Comparison of ENCODE assay signal across 16 mouse cellular contexts in genomic region chr17:49872305-49872704, GRCm38 (mm10).
DNase-seq lines count a peak whose midpoint lies in the region; ATAC-seq and TF ChIP-seq lines count a peak whose summit lies in the region.
"Had no signal": no experiment of that assay in that cellular context is flagged by ENCODE, and none has a peak within 500 bp of the region (broad histone marks: within the 10 kb centered on the region; RNA-seq: fewer than 3 reads in every experiment).

No protein-coding gene starts in this region.

- no peak overlapping the region for H3K27ac ChIP-seq in left cerebral cortex, adult 2 months
- H3K27ac ChIP-seq: embryonic facial prominence, embryonic 13.5 days; hindbrain, embryonic 13.5 days; limb, embryonic 15.5 days; neural tube, embryonic 12.5 days had no signal

- TF ChIP-seq CTCF in left cerebral cortex, adult 2 months (IDR thresholded peaks at IDR 0.05) = peak; percentile 26
- TF ChIP-seq CTCF in brain, embryonic 14.5 days (IDR thresholded peaks at IDR 0.05; ENCODE audit: borderline replicate concordance, extremely low read depth, insufficient read depth, insufficient read length) = peak; percentile 30; the same call in 1 of the 2 replicates

- no peak for ATAC-seq in monocyte, adult 5-6 weeks (replicated peaks; ENCODE audit: insufficient number of reproducible peaks, low FRiP score, low TSS enrichment, poor library complexity, severe bottlenecking)

- H3K4me3 ChIP-seq in left cerebral cortex, adult 2 months = no peak overlapping the region
- H3K4me3 ChIP-seq: embryonic facial prominence, embryonic 13.5 days; hindbrain, embryonic 13.5 days; limb, embryonic 15.5 days; megakaryocyte, embryonic 14.5 days; neural tube, embryonic 12.5 days had no signal

- peak; percentile 53 for DNase-seq in embryo, embryonic 10 days (ENCODE audit: low spot score)
- no peak for DNase-seq in embryo, embryonic 9.5 days (ENCODE audit: extremely low spot score)
- no peak for DNase-seq in left cerebral cortex, adult 2 months (ENCODE audit: extremely low spot score in 1 of 2, low spot score in 2 of 2)
- DNase-seq in left cerebral cortex, adult 8-10 months (ENCODE audit: low spot score in 2 of 2) = no peak
- peak; percentile 42 for DNase-seq in brain, embryonic 14.5 days (ENCODE audit: low read depth)
- DNase-seq in kidney, postnatal 4 days = peak; percentile 40 to 44
- no peak for DNase-seq in adrenal gland, adult 2 months
- DNase-seq: adrenal gland, adult 8-10 months; B cell, adult 2 months; heart, adult 18-20 months had no signal

- intact Hi-C loops in left cerebral cortex, adult 2 months (cut with DNase I) = no loop called here

- no peak for TF ChIP-seq POLR2A in brain, embryonic 14.5 days (IDR thresholded peaks at IDR 0.05; ENCODE audit: borderline replicate concordance, extremely low read depth, insufficient read depth, insufficient read length, poor library complexity, severe bottlenecking)

Comparison
In these comparisons a context has a peak if more than half of its experiments do, and no peak if none do; other contexts are left out.
1. DNase-seq: peak in embryo, embryonic 10 days (single experiment), brain, embryonic 14.5 days (single experiment) and kidney, postnatal 4 days (2 of 2); none in embryo, embryonic 9.5 days (single experiment), left cerebral cortex, adult 2 months (0 of 2), left cerebral cortex, adult 8-10 months (0 of 2) and adrenal gland, adult 2 months (single experiment).